Mouse (Mus musculus): Measurements from ENCODE around the gene Nfix. TPM values are rescaled to one million over a fixed set of nuclear protein-coding genes. Genes with fewer than 3 reads are reported as not detected.
"Not testable (repeated sequence)": the region's sequence is repeated elsewhere in the genome, so short reads cannot be mapped to it uniquely, and the experiment has no call there.

Gene Nfix
- total RNA-seq, 2 experiments from 2014 or later = 276 to 280 TPM

DNA sequence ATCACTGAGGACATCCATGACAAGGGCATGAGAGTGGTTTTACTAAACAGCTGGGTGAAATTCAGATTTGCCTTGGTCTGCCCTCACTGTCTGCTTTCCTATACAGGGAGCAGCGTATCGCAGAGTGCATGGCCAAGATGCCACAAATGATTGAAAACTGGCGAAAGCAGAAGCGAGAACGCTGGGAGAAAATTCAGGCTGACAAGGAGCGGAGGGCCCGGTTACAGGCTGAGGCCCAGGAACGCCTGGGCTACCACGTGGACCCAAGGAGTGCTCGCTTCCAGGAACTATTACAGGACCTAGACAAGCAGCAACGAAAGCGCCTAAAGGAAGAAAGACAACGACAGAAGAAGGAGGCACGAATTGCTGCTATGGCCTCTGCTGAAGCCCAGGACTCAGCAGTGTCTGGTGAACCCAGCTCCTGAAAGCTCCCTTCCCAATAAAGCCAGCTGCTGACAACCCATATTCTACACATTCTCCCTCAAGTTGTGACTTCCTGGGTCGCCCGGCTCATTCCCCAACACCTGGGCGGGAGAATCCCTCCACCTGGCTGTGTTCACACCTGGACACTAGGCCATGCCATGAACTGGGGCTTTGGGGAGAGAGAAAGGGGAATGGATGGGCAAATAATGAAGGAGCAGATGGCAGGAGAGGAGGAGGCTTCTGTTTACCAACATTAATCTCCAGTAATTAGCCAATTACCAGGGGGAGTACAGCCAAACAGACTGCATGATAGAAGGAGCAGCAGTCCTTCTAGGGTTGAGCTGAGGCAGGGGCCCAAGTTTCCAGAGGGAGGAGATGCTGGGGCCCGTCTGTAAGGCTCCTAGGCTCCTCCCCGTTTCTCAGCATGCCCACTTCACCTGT, 34.1 kb upstream of the Nfix start:
- intact Hi-C loops (cut with DNase I) = loop anchor here (10.0 kb wide), 1 partner anchor 819 kb away; the partner anchor contains the start of gene 2210011C24Rik
- no peak for DNase-seq

- intact Hi-C loops (cut with DNase I) = loop anchor here (10.0 kb wide), 1 partner anchor 818 kb away; the partner anchor contains the start of gene 2210011C24Rik
- no peak for DNase-seq
Observed at GRCm38 (mm10) chr8:84832759-84833742, 32.9 kb upstream of the Nfix start.

DNA sequence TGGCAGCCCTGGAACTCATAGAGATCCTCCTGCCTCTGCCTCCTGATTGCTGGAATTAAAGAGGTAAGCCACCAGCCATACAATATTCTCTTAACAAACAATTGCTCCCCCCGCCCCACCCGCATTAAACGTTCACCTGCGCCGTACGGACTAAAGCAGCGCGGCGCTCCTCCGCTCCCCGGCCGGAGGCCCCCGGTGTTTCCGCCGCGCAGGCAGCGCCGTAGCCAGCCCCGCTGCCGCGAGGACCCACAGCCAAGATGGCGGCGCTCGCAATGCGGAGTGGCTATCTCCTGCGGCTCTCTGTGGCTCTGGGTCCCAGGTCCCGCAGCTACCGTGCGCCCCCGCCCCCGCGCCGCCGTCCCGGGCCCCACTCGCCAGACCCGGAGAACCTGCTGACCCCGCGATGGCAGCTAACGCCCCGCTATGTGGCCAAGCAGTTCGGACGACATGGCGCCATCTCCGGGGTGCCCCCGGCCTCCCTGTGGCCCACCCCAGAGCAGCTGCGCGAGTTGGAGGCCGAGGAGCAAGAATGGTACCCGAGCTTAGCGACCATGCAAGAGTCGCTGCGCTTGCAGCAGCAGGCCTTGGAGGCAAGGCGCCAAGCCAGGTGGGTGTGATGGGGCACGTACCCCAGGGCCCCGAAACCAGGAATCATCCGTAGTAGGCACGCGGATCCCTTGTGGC, 32.0 kb upstream of the Nfix start:
- DNase-seq = peak; percentile 87 to 89
- intact Hi-C loops (cut with DNase I) = loop anchor here (10.0 kb wide), 1 partner anchor 817 kb away; the partner anchor contains the start of gene 2210011C24Rik

DNA sequence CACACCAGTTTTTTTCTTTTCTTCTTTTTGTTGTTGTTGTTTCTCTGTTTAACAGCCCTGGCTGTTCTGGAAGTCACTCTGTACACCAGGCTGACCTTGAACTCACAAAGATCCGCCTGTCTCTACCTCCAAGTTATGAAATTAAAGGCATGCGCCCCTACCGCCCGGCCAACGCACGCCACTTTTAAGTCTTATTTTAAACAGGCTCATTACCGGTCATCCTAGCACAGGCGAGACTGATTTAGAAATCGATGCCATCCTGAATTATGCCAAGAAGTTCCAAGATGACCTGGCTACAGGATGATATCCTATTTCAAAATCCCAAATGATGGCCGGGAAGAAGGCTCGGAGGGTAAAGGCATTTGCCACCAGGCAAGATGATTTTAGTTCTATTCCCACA, 31.3 kb upstream of the Nfix start, which contains the start of gene Gadd45gip1:
Gene Gadd45gip1 (plus strand): TSS at position 33 of the 400 bp plus-strand sequence.
- intact Hi-C loops (cut with DNase I) = loop anchor here (10.0 kb wide), 1 partner anchor 817 kb away; the partner anchor contains the start of gene 2210011C24Rik
- peak in 1 of 2 experiments; percentile 47 for DNase-seq

- intact Hi-C loops (cut with DNase I) = loop anchor here (10.0 kb wide), 1 partner anchor 562 kb away; no protein-coding TSS in a partner anchor
- not testable (repeated sequence) for DNase-seq
Observed at GRCm38 (mm10) chr8:84826518-84826917, 26.4 kb upstream of the Nfix start.

GRCm38 (mm10) chr8:84825636-84826035, 25.5 kb upstream of the Nfix start:
- no peak for DNase-seq
- intact Hi-C loops (cut with DNase I) = loop anchor here (10.0 kb wide), 1 partner anchor 561 kb away; no protein-coding TSS in a partner anchor

- intact Hi-C loops (cut with DNase I) = loop anchor here (10.0 kb wide), 1 partner anchor 559 kb away; no protein-coding TSS in a partner anchor
- DNase-seq = peak; percentile 72 to 73
Observed at GRCm38 (mm10) chr8:84823653-84824052, 23.5 kb upstream of the Nfix start.

DNA sequence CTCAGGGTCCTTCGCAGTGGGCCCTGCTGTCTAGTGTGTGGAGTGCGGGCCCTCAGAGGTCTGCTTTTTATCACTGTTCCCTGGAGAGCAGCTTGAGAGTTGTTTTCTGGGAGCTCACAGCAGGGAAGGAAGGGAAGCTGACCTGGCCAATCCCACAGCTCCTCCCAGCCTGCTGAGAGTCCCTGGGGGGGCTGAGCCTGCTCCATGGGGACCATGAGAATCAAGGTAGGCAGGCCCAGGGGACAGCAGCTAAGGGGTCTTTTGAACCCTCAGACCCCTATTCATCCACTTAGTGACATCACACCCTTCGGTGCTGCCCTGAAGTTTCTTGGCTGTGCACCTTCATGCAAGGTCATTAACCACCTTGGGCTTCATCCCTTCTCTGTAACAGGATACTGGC, 22.6 kb upstream of the Nfix start, which contains the start of gene Dand5:
Gene Dand5 (minus strand): TSS at position 101 of the 400 bp plus-strand sequence.
- intact Hi-C loops (cut with DNase I) = loop anchor here (10.0 kb wide), 1 partner anchor 558 kb away; no protein-coding TSS in a partner anchor
- no peak for DNase-seq

DNA sequence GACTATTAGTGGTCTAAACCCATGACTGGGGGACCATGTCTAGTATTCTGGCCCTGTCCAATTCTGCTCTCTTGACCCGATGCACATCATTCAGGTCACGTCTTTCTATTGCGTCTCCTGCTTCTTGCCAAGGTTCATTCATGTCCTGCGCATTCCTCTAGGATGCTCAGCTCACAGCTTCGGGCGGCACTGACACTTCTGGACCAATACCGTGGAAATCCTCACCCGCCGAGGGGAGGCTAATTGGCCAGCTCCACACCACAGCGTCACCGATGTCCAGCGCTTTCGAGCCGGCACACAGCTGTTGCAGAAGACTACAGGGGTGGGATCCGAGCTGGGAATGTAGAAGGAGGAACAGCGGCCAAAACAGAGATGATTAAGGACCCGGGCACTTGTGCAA, 16.0 kb upstream of the Nfix start:
- no peak for DNase-seq
- intact Hi-C loops (cut with DNase I) = no loop called here

GRCm38 (mm10) chr8:84815547-84815946, 15.4 kb upstream of the Nfix start:
- intact Hi-C loops (cut with DNase I) = loop anchor here (1.0 kb wide), 1 partner anchor 177 kb away; no protein-coding TSS in a partner anchor
- peak; percentile 97 to 100 for DNase-seq

DNA sequence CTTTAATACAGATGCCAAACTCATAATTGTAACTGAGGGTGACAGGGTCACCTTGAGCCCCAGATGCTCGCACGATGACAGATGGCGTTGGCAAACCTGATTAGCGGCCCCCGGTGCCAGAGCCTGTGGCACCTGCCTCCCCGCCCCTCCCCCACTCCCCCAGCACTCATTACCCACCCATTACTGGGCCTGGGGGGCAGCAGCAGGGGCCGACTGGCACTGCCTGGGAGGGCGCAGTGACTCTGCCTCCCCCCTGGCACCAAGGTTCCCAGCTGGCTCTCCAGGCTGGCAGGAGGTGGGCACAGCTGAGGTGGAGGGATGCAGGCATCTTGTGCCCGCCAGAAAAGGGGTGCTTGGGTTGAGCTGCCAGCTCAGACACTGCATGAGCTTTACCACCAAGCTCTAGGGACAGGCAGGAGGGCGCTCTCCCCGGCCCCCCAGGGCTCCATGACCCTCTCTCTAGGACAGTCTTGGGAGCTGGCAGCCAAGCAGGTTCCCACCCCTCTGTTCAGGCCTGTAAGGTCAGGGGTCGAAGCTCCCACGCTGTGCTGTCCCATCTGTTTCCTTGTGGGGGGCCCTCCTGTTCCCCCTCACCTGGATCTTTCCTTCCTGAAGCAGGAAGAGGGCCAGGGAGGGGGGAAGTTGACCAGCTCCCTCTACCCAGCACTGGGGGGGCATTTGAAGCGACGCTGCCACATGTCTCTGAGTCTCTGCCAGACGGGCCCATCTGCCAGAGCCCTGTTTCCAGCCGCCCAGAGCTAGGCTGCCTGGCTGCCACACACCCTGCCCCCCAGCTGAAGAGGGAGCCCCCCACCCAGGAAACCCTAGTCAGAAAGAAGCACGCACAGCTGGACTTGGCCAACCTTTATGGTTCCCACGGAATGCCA, 14.7 kb upstream of the Nfix start:
- intact Hi-C loops (cut with DNase I) = loop anchor here (1.0 to 5.0 kb wide), 2 partner anchors 176 to 452 kb away; no protein-coding TSS in a partner anchor
- DNase-seq = no peak

DNA sequence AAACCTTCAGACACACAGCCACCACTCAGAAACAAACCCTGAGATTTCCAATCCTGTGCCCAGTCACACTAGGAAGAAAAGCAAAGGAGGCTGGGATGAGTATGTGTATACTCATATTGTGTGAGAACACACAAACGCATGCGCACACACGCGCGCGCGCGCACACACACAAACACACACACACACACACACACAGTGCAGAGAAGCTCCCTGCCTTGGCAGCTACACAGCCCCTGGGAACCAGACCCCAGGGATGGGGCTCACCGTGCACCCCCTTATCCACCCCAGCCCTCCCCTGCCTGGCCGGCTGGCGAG, 14.1 kb upstream of the Nfix start:
- no peak for DNase-seq
- intact Hi-C loops (cut with DNase I) = loop anchor here (5.0 kb wide), 1 partner anchor 452 kb away; no protein-coding TSS in a partner anchor

DNA sequence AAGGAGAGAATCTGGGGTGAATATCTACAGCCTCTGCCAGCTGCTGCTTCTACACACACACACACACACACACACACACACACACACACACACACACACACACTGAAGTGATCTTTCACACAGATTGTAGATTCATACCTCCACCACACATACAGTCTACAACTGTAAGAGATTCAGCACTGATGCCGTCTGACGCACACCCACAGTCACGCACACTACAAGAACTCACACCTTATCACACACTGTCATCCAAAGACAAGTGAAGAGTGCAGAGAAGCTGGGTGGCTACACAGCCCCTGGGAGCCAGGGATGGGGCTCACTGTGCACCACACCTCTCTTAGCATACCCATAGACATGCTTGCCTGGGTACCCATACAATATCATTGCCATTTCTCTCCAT, 13.7 kb upstream of the Nfix start:
- no peak for DNase-seq
- intact Hi-C loops (cut with DNase I) = loop anchor here (2.0 to 5.0 kb wide), 4 partner anchors 55 to 452 kb away; no protein-coding TSS in a partner anchor

- peak; percentile 85 to 90 for DNase-seq
- intact Hi-C loops (cut with DNase I) = loop anchor here (2.0 to 5.0 kb wide), 4 partner anchors 54 to 451 kb away; no protein-coding TSS in a partner anchor
Observed at GRCm38 (mm10) chr8:84813059-84813458, 12.9 kb upstream of the Nfix start.

DNA sequence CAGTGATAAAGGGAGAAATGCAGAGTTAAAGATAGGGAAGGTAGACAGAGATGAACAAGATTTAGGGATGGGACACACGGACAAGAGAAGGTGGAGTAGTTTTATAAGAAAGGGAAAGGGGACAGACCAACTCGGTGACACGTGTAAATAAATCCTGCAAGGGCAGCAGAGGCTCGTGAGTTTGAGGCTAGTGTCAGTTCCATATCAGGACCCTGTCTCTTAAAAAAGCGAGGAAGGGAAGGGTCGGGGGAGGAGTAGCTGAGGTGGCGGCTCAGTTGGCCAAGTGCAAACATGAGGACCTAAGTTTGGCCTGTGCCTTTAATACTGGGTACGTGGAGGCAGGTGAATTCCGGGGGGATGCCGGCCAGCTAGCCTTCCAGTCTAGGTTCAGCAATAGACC, 11.2 kb upstream of the Nfix start:
- intact Hi-C loops (cut with DNase I) = loop anchor here (1.0 to 5.0 kb wide), 2 partner anchors 102 to 449 kb away; no protein-coding TSS in a partner anchor
- DNase-seq = no peak

DNA sequence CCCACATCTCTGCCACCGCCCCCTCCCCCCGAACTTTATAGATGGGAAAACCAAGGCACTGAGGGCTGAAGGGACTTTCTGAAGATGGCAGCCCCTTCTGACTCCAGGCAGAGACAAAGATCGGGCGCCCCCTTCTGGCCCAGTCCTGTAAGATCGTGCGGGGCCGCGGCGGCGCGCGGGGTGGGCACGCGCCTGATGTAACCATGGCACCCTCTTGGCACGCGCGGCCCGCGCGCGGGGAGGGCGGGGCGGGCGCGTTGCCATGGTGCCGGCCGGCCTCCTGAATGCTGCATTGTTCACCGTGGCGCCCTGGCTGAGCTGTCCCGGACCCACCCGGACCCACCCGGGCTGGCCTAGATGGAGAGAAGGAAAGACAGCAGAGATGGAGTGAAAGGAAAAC, 10.8 kb upstream of the Nfix start:
- intact Hi-C loops (cut with DNase I) = loop anchor here (1.0 to 5.0 kb wide), 3 partner anchors 74 to 449 kb away; no protein-coding TSS in a partner anchor
- peak; percentile 96 to 98 for DNase-seq

DNA sequence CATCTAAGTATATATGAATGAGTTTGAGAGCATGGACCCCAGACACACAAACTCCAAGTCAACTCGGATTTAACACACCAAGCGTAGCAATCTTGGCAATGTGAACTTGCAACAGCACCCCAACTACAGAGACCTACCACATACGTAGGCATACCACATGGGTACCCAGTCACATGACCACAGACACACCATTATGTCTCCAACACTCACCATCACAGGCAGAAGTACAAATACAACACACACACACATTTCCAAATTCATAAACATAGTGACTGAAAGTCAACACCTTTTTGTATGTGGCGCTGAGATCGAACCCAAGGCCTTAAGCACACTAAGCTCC, 9.8 kb upstream of the Nfix start:
- intact Hi-C loops (cut with DNase I) = loop anchor here (1.0 to 5.0 kb wide), 2 partner anchors 73 to 448 kb away; no protein-coding TSS in a partner anchor
- DNase-seq = no peak

All from heart, postnatal 14 days (tissue).